Mouse (Mus musculus): Measurements from ENCODE around the gene Gxylt2. TPM values are rescaled to one million over a fixed set of nuclear protein-coding genes. Genes with fewer than 3 reads are reported as not detected.

Gene Gxylt2
- polyA plus RNA-seq, 1 experiment from 2014 or later, result 5.5 TPM

GRCm38 (mm10) chr6:100781644-100782043, 77.1 kb downstream of the Gxylt2 start:
- Histone ChIP-seq H3K4me1 (peaks cover 9% of the 10 kb centered on the region), H3K9ac (no peak overlapping the region), H3K27ac (no peak overlapping the region), H3K27me3 (replicated peaks) (no peaks in the 10 kb centered on the region), H3K36me3 (no peaks in the 10 kb centered on the region), H3K9me3 (no peaks in the 10 kb centered on the region), H3K4me2 (replicated peaks) (no peak overlapping the region), H3K4me3 (no peak overlapping the region)
- WGBS, result 79% methylated on average over 6 of the region's 6 CpGs
- no peak for ATAC-seq (ENCODE audit: low FRiP score, low read depth)

- Histone ChIP-seq H3K9ac (no peak overlapping the region), H3K27me3 (replicated peaks) (no peaks in the 10 kb centered on the region), H3K27ac (no peak overlapping the region), H3K9me3 (no peaks in the 10 kb centered on the region), H3K4me2 (replicated peaks) (no peak overlapping the region), H3K4me3 (no peak overlapping the region), H3K36me3 (no peaks in the 10 kb centered on the region), H3K4me1 (no peaks in the 10 kb centered on the region)
- ATAC-seq (ENCODE audit: low FRiP score, low read depth), result no peak
- 90% methylated on average over 1 of the region's 1 CpGs for WGBS
Measured at GRCm38 (mm10) chr6:100787726-100788125, 83.2 kb downstream of the Gxylt2 start.

GRCm38 (mm10) chr6:100789161-100789560, 84.6 kb downstream of the Gxylt2 start:
- no peak for ATAC-seq (ENCODE audit: low FRiP score, low read depth)
- H3K36me3 ChIP-seq, result no peaks in the 10 kb centered on the region
- no peak overlapping the region for H3K4me3 ChIP-seq
- no peak overlapping the region for H3K4me2 ChIP-seq (replicated peaks)
- no peak overlapping the region for H3K27ac ChIP-seq
- no peaks in the 10 kb centered on the region for H3K9me3 ChIP-seq
- no peaks in the 10 kb centered on the region for H3K27me3 ChIP-seq (replicated peaks)
- H3K9ac ChIP-seq, result no peak overlapping the region
- no peaks in the 10 kb centered on the region for H3K4me1 ChIP-seq
- WGBS, result 90% methylated on average over 1 of the region's 1 CpGs

- Histone ChIP-seq H3K4me1 (no peaks in the 10 kb centered on the region), H3K9ac (no peak overlapping the region), H3K27me3 (replicated peaks) (no peaks in the 10 kb centered on the region), H3K27ac (no peak overlapping the region), H3K4me3 (no peak overlapping the region), H3K36me3 (no peaks in the 10 kb centered on the region), H3K4me2 (replicated peaks) (no peak overlapping the region), H3K9me3 (no peaks in the 10 kb centered on the region)
- 80% methylated on average over 3 of the region's 3 CpGs for WGBS
- ATAC-seq (ENCODE audit: low FRiP score, low read depth), result no peak
Measured at GRCm38 (mm10) chr6:100792055-100792659, 87.6 kb downstream of the Gxylt2 start.

GRCm38 (mm10) chr6:100792973-100793769, 88.6 kb downstream of the Gxylt2 start:
- Histone ChIP-seq H3K4me1 (no peaks in the 10 kb centered on the region), H3K27me3 (replicated peaks) (no peaks in the 10 kb centered on the region), H3K27ac (no peak overlapping the region), H3K4me2 (replicated peaks) (no peak overlapping the region), H3K9me3 (no peaks in the 10 kb centered on the region), H3K4me3 (no peak overlapping the region), H3K36me3 (no peaks in the 10 kb centered on the region), H3K9ac (no peak overlapping the region)
- WGBS, result 85% methylated on average over 14 of the region's 14 CpGs
- ATAC-seq (ENCODE audit: low FRiP score, low read depth), result no peak

- 67% methylated on average over 6 of the region's 6 CpGs for WGBS
- no peaks in the 10 kb centered on the region for H3K36me3 ChIP-seq
- H3K9ac ChIP-seq, result no peak overlapping the region
Measured at GRCm38 (mm10) chr6:100795797-100796196, 91.3 kb downstream of the Gxylt2 start.

GRCm38 (mm10) chr6:100799290-100799689, 94.8 kb downstream of the Gxylt2 start:
- Histone ChIP-seq H3K4me1 (0 out of 2 replicates have a peak, but pooled peaks cover 4% of the 10 kb centered on the region), H3K27me3 (replicated peaks) (no peaks in the 10 kb centered on the region), H3K27ac (no peak overlapping the region), H3K9ac (no peak overlapping the region), H3K4me3 (no peak overlapping the region), H3K9me3 (no peaks in the 10 kb centered on the region), H3K36me3 (no peaks in the 10 kb centered on the region), H3K4me2 (replicated peaks) (no peak overlapping the region)
- WGBS, result 89% methylated on average over 6 of the region's 6 CpGs
- ATAC-seq (ENCODE audit: low FRiP score, low read depth), result no peak

More at GRCm38 (mm10) chr6:100795797-100796196, 91.3 kb downstream of the Gxylt2 start:
- 0 out of 2 replicates have a peak, but pooled peaks cover 4% of the 10 kb centered on the region for H3K4me1 ChIP-seq
- no peak overlapping the region for H3K4me2 ChIP-seq (replicated peaks)
- no peak overlapping the region for H3K4me3 ChIP-seq
- no peaks in the 10 kb centered on the region for H3K27me3 ChIP-seq (replicated peaks)
- no peak for ATAC-seq (ENCODE audit: low FRiP score, low read depth)
- no peaks in the 10 kb centered on the region for H3K9me3 ChIP-seq
- H3K27ac ChIP-seq, result no peak overlapping the region

GRCm38 (mm10) chr6:100799766-100800165, 95.2 kb downstream of the Gxylt2 start:
- no peak for ATAC-seq (ENCODE audit: low FRiP score, low read depth)
- no peak overlapping the region for H3K4me2 ChIP-seq (replicated peaks)
- no peak overlapping the region for H3K27ac ChIP-seq
- H3K4me3 ChIP-seq, result no peak overlapping the region
- H3K9ac ChIP-seq, result no peak overlapping the region
- no peaks in the 10 kb centered on the region for H3K36me3 ChIP-seq
- 0 out of 2 replicates have a peak, but pooled peaks cover 4% of the 10 kb centered on the region for H3K4me1 ChIP-seq
- no peaks in the 10 kb centered on the region for H3K27me3 ChIP-seq (replicated peaks)
- whole genome bisulfite sequencing, result 93% methylated on average over 4 of the region's 4 CpGs
- H3K9me3 ChIP-seq, result no peaks in the 10 kb centered on the region

GRCm38 (mm10) chr6:100800497-100800955, 96.0 kb downstream of the Gxylt2 start:
- Histone ChIP-seq H3K36me3 (no peaks in the 10 kb centered on the region), H3K27me3 (replicated peaks) (no peaks in the 10 kb centered on the region), H3K27ac (no peak overlapping the region), H3K4me3 (no peak overlapping the region), H3K9me3 (no peaks in the 10 kb centered on the region), H3K4me1 (0 out of 2 replicates have a peak, but pooled peaks cover 4% of the 10 kb centered on the region), H3K9ac (no peak overlapping the region), H3K4me2 (replicated peaks) (no peak overlapping the region)
- 65% methylated on average over 10 of the region's 10 CpGs for WGBS
- no peak for ATAC-seq (ENCODE audit: low FRiP score, low read depth)

- Histone ChIP-seq H3K27me3 (replicated peaks) (no peaks in the 10 kb centered on the region), H3K9ac (no peak overlapping the region), H3K27ac (no peak overlapping the region), H3K36me3 (no peaks in the 10 kb centered on the region), H3K9me3 (no peaks in the 10 kb centered on the region), H3K4me1 (0 out of 2 replicates have a peak, but pooled peaks cover 4% of the 10 kb centered on the region), H3K4me2 (replicated peaks) (no peak overlapping the region), H3K4me3 (no peak overlapping the region)
- ATAC-seq (ENCODE audit: low FRiP score, low read depth), result no peak
- 76% methylated on average over 13 of the region's 13 CpGs for WGBS
Measured at GRCm38 (mm10) chr6:100802381-100803083, 98.0 kb downstream of the Gxylt2 start.

- Histone ChIP-seq H3K27me3 (replicated peaks) (no peaks in the 10 kb centered on the region), H3K9ac (no peak overlapping the region), H3K36me3 (no peaks in the 10 kb centered on the region), H3K4me3 (no peak overlapping the region), H3K27ac (no peak overlapping the region), H3K9me3 (no peaks in the 10 kb centered on the region), H3K4me1 (0 out of 2 replicates have a peak, but pooled peaks cover 4% of the 10 kb centered on the region), H3K4me2 (replicated peaks) (no peak overlapping the region)
- ATAC-seq (ENCODE audit: low FRiP score, low read depth), result no peak
- 88% methylated on average over 3 of the region's 3 CpGs for WGBS
Measured at GRCm38 (mm10) chr6:100803250-100803649, 98.7 kb downstream of the Gxylt2 start.

- Histone ChIP-seq H3K4me3 (no peak overlapping the region), H3K36me3 (no peaks in the 10 kb centered on the region), H3K9me3 (no peaks in the 10 kb centered on the region), H3K4me1 (no peaks in the 10 kb centered on the region), H3K4me2 (replicated peaks) (no peak overlapping the region), H3K27me3 (replicated peaks) (no peaks in the 10 kb centered on the region), H3K27ac (no peak overlapping the region), H3K9ac (no peak overlapping the region)
- no peak for ATAC-seq (ENCODE audit: low FRiP score, low read depth)
- WGBS, result 90% methylated on average over 9 of the region's 9 CpGs
Measured at GRCm38 (mm10) chr6:100807187-100807586, 102.7 kb downstream of the Gxylt2 start.
